Mouse (Mus musculus) limb, embryonic 10.5 days (tissue): Measurements from ENCODE around the gene Hes7. TPM values are rescaled to one million over a fixed set of nuclear protein-coding genes. Genes with fewer than 3 reads are reported as not detected.
A peak's percentile ranks its signal among the peaks of the same experiment; 100 is the strongest.

Experiments used
- DNase-seq: peaks from one replicate; pipeline ENCODE4 v3.0.0-alpha.2; 2017; ENCODE audit warnings: low spot score
- H3K27ac ChIP-seq: fragments of 300-500 bp; sonication (generic); 2 replicates; pipeline ENCODE4 v1.5.1; 2016; ENCODE audit warnings: mild to moderate bottlenecking
- H3K27me3 ChIP-seq: fragments of 300-500 bp; sonication (generic); 2 replicates; pipeline ENCODE4 v1.6.1; 2016; ENCODE audit warnings: low read depth, mild to moderate bottlenecking; ENCODE audit not compliant: poor library complexity, severe bottlenecking
- H3K36me3 ChIP-seq: fragments of 300-500 bp; sonication (generic); 2 replicates; pipeline ENCODE4 v1.6.1; 2016; ENCODE audit warnings: mild to moderate bottlenecking, moderate library complexity
- H3K4me1 ChIP-seq: fragments of 300-500 bp; sonication (generic); 2 replicates; pipeline ENCODE4 v1.6.1; 2016
- H3K4me3 ChIP-seq: fragments of 300-500 bp; sonication (generic); 2 replicates; pipeline ENCODE4 v1.5.1; 2016; ENCODE audit warnings: mild to moderate bottlenecking, moderate library complexity
- H3K9me3 ChIP-seq: fragments of 300-500 bp; sonication (generic); replicated peaks from 2 replicates; pipeline ENCODE4 v1.6.1; 2016; ENCODE audit warnings: mild to moderate bottlenecking
- WGBS: fragments of 180-500 bp; shearing (Covaris S2); methylation state at CpG from one replicate; pipeline ENCODE4 v1.1.7; 2016; 5-methylcytosine and 5-hydroxymethylcytosine counted together
- polyA plus RNA-seq: library from polyadenylated mRNA; unstranded; fragments of >200 nt; fragmentation: Nextera tagmentation; extraction: Ambion mirVana; gene quantifications from 2 replicates; pipeline ENCODE4 v1.2.1, GENCODE M21; 2016

Gene Hes7
- polyA plus RNA-seq, 1 experiment from 2014 or later = 0.90 TPM

GRCm38 (mm10) chr11:69099915-69100345, 20.3 kb upstream of the Hes7 start:
- Histone ChIP-seq H3K27me3 (no peaks in the 10 kb centered on the region), H3K36me3 (peaks cover 44% of the 10 kb centered on the region), H3K4me3 (peak overlapping the region; percentile 65), H3K4me1 (peaks cover 57% of the 10 kb centered on the region), H3K9me3 (no peaks in the 10 kb centered on the region), H3K27ac (peak overlapping the region; percentile 86)
- WGBS = 1% methylated on average over 23 of the region's 23 CpGs
- peak; percentile 89 for DNase-seq

DNA sequence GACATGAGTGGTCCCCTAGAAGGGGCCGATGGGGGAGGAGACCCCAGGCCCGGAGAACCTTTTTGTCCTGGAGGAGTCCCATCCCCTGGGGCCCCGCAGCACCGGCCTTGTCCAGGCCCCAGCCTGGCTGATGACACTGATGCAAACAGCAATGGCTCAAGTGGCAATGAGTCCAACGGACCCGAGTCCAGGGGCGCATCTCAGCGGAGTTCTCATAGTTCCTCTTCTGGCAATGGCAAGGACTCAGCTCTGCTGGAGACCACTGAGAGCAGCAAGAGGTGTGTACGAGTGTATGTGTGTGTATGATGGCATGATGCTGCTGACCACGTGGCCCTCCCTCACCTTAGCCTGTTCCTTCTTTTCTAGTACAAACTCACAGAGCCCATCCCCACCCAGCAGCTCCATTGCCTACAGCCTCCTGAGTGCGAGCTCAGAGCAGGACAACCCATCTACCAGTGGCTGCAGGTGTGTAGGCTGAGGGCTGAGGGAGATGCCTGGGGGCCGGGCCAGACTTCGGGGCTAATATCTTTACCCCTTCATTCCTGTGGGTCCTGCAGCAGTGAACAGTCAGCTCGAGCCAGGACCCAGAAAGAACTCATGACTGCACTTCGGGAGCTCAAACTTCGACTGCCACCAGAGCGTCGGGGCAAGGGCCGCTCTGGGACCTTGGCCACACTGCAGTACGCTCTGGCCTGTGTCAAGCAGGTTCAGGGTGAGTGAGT, 19.4 kb upstream of the Hes7 start:
- Histone ChIP-seq H3K9me3 (no peaks in the 10 kb centered on the region), H3K27me3 (no peaks in the 10 kb centered on the region), H3K4me3 (peak overlapping the region; percentile 65), H3K36me3 (peaks cover 53% of the 10 kb centered on the region), H3K4me1 (peaks cover 52% of the 10 kb centered on the region), H3K27ac (peak overlapping the region; percentile 86)
- no peak for DNase-seq
- 93% methylated on average over 20 of the region's 20 CpGs for WGBS

GRCm38 (mm10) chr11:69101604-69102402, 18.4 kb upstream of the Hes7 start:
- Histone ChIP-seq H3K4me3 (no peak overlapping the region), H3K9me3 (no peaks in the 10 kb centered on the region), H3K27ac (no peak overlapping the region), H3K36me3 (peaks cover 63% of the 10 kb centered on the region), H3K4me1 (peaks cover 42% of the 10 kb centered on the region), H3K27me3 (no peaks in the 10 kb centered on the region)
- WGBS = 90% methylated on average over 21 of the region's 21 CpGs
- no peak for DNase-seq

DNA sequence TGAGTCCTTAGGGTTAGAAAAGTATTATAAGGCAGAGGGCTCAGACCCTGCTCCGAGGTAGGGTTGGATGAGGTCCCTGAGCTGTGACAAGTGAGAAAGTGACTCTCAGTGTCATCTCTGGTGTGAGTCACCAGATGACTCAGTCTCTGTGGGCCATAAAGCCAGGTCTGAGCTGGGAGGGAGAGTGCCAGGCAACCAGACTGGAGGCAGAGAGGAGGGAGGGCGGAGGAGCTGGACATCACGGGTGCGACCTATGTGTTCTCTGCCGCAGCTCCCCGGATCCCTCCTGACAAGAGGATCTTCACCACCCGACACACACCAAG, 17.8 kb upstream of the Hes7 start:
- DNase-seq = no peak
- H3K4me1 ChIP-seq = peaks cover 36% of the 10 kb centered on the region
- peaks cover 69% of the 10 kb centered on the region for H3K36me3 ChIP-seq
- no peak overlapping the region for H3K4me3 ChIP-seq
- H3K27me3 ChIP-seq = no peaks in the 10 kb centered on the region
- 90% methylated on average over 7 of the region's 7 CpGs for WGBS
- H3K9me3 ChIP-seq = no peaks in the 10 kb centered on the region
- H3K27ac ChIP-seq = no peak overlapping the region

DNA sequence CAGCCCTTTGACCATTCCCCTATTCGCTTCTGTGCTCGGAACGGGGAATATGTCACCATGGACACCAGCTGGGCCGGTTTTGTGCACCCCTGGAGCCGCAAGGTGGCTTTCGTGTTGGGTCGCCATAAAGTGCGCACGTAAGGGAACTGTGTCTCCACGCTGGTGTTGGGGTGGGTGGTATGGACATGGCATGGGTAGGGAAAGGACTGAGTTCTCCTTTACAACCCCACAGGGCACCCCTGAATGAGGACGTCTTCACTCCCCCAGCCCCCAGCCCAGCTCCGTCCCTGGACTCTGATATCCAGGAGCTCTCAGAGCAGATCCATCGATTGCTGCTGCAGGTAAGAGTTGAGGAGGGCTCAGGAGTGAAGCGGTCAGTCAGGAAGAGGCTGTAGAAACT, 17.1 kb upstream of the Hes7 start:
- Histone ChIP-seq H3K4me3 (no peak overlapping the region), H3K27ac (no peak overlapping the region), H3K27me3 (no peaks in the 10 kb centered on the region), H3K4me1 (peaks cover 29% of the 10 kb centered on the region), H3K9me3 (no peaks in the 10 kb centered on the region), H3K36me3 (peaks cover 76% of the 10 kb centered on the region)
- WGBS = 94% methylated on average over 14 of the region's 14 CpGs
- DNase-seq = no peak

DNA sequence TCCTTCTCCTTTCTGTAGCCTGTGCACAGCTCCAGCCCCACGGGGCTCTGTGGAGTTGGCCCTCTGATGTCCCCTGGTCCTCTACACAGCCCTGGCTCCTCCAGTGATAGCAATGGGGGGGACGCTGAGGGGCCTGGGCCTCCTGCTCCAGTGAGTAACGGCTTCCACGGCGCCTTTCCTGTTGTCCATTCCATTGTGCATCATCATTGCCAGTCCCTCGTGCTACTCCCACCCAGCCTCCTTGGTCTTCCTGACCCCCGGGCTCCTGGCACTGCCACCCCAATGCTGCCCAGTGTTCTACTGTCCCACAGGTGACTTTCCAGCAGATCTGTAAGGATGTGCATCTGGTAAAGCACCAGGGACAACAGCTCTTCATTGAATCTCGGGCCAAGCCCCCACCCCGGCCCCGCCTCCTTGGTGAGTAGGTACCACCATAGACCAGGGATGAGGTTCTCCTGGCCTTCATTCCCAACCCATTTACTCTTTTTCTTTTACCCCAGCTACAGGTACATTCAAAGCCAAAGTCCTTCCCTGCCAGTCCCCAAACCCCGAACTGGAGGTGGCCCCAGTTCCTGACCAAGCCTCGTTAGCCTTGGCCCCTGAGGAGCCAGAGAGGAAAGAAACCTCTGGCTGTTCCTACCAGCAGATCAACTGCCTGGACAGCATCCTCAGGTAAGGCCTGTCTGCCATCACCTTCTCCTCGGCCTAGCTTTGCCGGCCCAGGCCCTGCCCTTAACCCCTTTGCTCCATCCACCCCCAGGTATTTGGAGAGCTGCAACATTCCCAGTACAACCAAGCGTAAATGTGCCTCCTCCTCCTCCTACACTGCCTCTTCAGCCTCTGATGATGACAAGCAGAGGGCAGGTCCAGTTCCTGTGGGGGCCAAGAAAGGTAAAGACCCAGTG, 16.4 kb upstream of the Hes7 start:
- Histone ChIP-seq H3K4me3 (no peak overlapping the region), H3K4me1 (peaks cover 22% of the 10 kb centered on the region), H3K27ac (no peak overlapping the region), H3K9me3 (no peaks in the 10 kb centered on the region), H3K27me3 (no peaks in the 10 kb centered on the region), H3K36me3 (peaks cover 83% of the 10 kb centered on the region)
- 90% methylated on average over 15 of the region's 15 CpGs for WGBS
- no peak for DNase-seq

DNA sequence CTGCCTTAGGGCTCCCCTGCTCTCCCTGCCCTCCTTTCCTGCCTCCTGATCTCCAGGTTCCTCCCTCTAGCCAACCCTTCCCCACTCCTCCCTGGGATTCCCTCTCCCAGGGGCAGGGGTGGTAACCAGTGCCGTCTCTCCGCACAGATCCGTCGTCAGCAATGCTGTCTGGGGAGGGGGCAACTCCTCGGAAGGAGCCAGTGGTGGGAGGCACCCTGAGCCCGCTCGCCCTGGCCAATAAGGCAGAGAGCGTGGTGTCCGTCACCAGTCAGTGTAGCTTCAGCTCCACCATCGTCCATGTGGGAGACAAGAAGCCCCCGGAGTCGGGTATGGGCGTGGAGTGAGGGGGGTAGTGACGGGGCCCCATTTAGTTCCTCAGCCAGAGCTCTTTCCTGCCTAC, 15.7 kb upstream of the Hes7 start:
- Histone ChIP-seq H3K4me3 (no peak overlapping the region), H3K36me3 (peaks cover 90% of the 10 kb centered on the region), H3K9me3 (no peaks in the 10 kb centered on the region), H3K27me3 (no peaks in the 10 kb centered on the region), H3K27ac (no peak overlapping the region), H3K4me1 (peaks cover 21% of the 10 kb centered on the region)
- WGBS = 87% methylated on average over 14 of the region's 14 CpGs
- no peak for DNase-seq

DNA sequence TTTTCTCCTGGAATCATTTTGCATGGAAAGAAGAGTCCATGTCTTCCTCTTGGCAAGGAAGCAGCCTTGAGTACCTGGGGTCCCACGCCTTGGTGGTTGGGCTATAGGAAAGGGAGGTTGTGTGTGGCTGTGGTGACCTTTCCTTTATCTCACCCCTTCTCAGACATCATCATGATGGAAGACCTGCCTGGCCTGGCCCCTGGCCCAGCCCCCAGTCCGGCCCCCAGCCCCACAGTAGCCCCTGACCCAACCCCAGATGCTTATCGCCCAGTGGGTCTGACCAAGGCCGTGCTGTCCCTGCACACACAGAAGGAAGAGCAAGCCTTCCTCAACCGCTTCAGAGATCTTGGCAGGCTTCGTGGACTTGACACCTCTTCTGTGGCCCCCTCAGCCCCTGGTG, 15.0 kb upstream of the Hes7 start:
- Histone ChIP-seq H3K27ac (no peak overlapping the region), H3K9me3 (no peaks in the 10 kb centered on the region), H3K27me3 (no peaks in the 10 kb centered on the region), H3K4me1 (peaks cover 20% of the 10 kb centered on the region), H3K4me3 (no peak overlapping the region), H3K36me3 (peaks cover 92% of the 10 kb centered on the region)
- DNase-seq = no peak
- WGBS = 85% methylated on average over 6 of the region's 6 CpGs

- Histone ChIP-seq H3K36me3 (peaks cover 89% of the 10 kb centered on the region), H3K27me3 (no peaks in the 10 kb centered on the region), H3K4me1 (peaks cover 14% of the 10 kb centered on the region), H3K27ac (no peak overlapping the region), H3K4me3 (no peak overlapping the region), H3K9me3 (no peaks in the 10 kb centered on the region)
- DNase-seq = no peak
- 89% methylated on average over 2 of the region's 2 CpGs for WGBS
Observed at GRCm38 (mm10) chr11:69105796-69106195, 14.4 kb upstream of the Hes7 start.

DNA sequence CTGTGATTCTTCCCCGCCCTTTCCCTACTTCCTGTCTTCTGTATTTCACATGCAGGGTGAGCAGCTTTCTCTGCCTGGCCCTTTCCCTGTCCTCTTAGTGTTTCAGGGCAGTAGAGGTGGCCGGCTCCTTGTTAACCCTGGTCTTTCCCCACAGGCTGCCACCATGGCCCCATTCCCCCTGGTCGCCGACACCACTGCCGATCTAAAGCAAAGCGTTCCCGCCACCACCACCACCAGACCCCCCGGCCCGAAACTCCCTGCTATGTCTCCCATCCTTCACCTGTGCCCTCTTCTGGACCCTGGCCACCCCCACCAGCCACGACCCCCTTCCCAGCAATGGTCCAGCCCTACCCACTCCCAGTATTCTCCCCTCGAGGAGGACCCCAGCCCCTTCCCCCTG, 13.9 kb upstream of the Hes7 start:
- peaks cover 84% of the 10 kb centered on the region for H3K36me3 ChIP-seq
- no peak overlapping the region for H3K4me3 ChIP-seq
- no peak overlapping the region for H3K27ac ChIP-seq
- no peaks in the 10 kb centered on the region for H3K9me3 ChIP-seq
- H3K27me3 ChIP-seq = no peaks in the 10 kb centered on the region
- DNase-seq = no peak
- 92% methylated on average over 11 of the region's 11 CpGs for WGBS
- peaks cover 13% of the 10 kb centered on the region for H3K4me1 ChIP-seq

DNA sequence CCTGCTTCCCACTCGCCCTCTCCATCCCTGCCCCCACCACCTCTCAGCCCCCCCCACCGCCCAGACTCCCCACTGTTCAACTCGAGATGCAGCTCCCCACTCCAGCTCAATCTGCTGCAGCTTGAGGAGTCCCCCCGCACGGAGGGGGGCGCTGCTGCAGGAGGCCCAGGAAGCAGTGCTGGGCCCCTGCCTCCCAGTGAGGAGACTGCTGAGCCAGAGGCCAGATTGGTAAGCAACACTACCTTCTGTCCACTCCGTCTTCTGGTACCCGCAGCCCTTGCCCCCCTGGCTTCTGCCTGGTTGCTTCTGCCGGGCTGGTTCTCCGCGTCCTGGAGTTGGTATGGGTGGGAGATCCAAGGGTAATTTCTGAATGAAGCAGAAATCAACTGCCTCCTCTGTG, 13.4 kb upstream of the Hes7 start:
- Histone ChIP-seq H3K4me3 (no peak overlapping the region), H3K4me1 (peaks cover 19% of the 10 kb centered on the region)

GRCm38 (mm10) chr11:69107676-69108075, 12.5 kb upstream of the Hes7 start:
- Histone ChIP-seq H3K27ac (no peak overlapping the region), H3K4me1 (peaks cover 26% of the 10 kb centered on the region), H3K4me3 (peak overlapping the region; percentile 19; the same call in 1 of the 2 replicates), H3K9me3 (no peaks in the 10 kb centered on the region), H3K36me3 (peaks cover 70% of the 10 kb centered on the region), H3K27me3 (peaks cover 2% of the 10 kb centered on the region; the same call in 1 of the 2 replicates)
- 90% methylated on average over 11 of the region's 11 CpGs for WGBS
- DNase-seq = no peak

More for the DNA sequence above, 13.4 kb upstream of the Hes7 start:
- no peaks in the 10 kb centered on the region for H3K27me3 ChIP-seq
- peak overlapping the region; percentile 30; the same call in 1 of the 2 replicates for H3K27ac ChIP-seq
- 86% methylated on average over 11 of the region's 11 CpGs for WGBS
- peaks cover 78% of the 10 kb centered on the region for H3K36me3 ChIP-seq
- no peaks in the 10 kb centered on the region for H3K9me3 ChIP-seq
- no peak for DNase-seq
